Mouse (Mus musculus) intestine, postnatal 0 days (tissue): ENCODE measurements around the gene Mapk6. TPM values are rescaled to one million over a fixed set of nuclear protein-coding genes. Genes with fewer than 3 reads are reported as not detected.

Experiments used
- ATAC-seq: fragments of 200-750 bp; cut with Nextera tagmentation; 2 replicates; pipeline ENCODE4 v1.8.0; 2017; ENCODE audit warnings: mild to moderate bottlenecking, moderate TSS enrichment, moderate library complexity
- H3K27ac ChIP-seq: fragments of 300-500 bp; sonication (generic); 2 replicates; pipeline ENCODE4 v1.5.1; 2014; ENCODE audit warnings: mild to moderate bottlenecking, low read depth, low read length, moderate library complexity
- H3K27me3 ChIP-seq: fragments of 300-500 bp; sonication (generic); replicated peaks from 2 replicates; pipeline ENCODE4 v1.6.1; 2014; ENCODE audit warnings: low read length, mixed read lengths; ENCODE audit not compliant: control insufficient read depth, insufficient read depth
- H3K36me3 ChIP-seq: fragments of 300-500 bp; sonication (generic); 2 replicates; pipeline ENCODE4 v1.6.1; 2014; ENCODE audit warnings: mild to moderate bottlenecking, moderate library complexity; ENCODE audit not compliant: control insufficient read depth, insufficient read depth
- H3K4me1 ChIP-seq: fragments of 300-500 bp; sonication (generic); replicated peaks from 2 replicates; pipeline ENCODE4 v1.6.1; 2014; ENCODE audit warnings: antibody characterized with exemption, low read length, mixed read lengths; ENCODE audit not compliant: control insufficient read depth, insufficient read depth
- H3K4me2 ChIP-seq: fragments of 300-500 bp; sonication (generic); replicated peaks from 2 replicates; pipeline ENCODE4 v1.6.1; 2014; ENCODE audit warnings: low read depth, mild to moderate bottlenecking, moderate library complexity
- H3K4me3 ChIP-seq: fragments of 300-500 bp; sonication (generic); 2 replicates; pipeline ENCODE4 v1.5.1; 2014; ENCODE audit warnings: low read depth, low read length
- H3K9ac ChIP-seq: fragments of 300-500 bp; sonication (generic); 2 replicates; pipeline ENCODE4 v1.6.1; 2014; ENCODE audit warnings: mild to moderate bottlenecking, low read depth, low read length
- H3K9me3 ChIP-seq: fragments of 300-500 bp; sonication (generic); 2 replicates; pipeline ENCODE4 v1.6.1; 2016; ENCODE audit warnings: mixed run types; ENCODE audit not compliant: control insufficient read depth
- CTCF ChIP-seq: sonication (generic); IDR thresholded peaks from 2 replicates; pipeline ENCODE4 v1.5.1; 2016; ENCODE audit warnings: low read depth, mild to moderate bottlenecking, control low read depth, antibody characterized with exemption, moderate library complexity
- WGBS: fragments of 180-500 bp; shearing (Covaris S2); extraction: QIAGEN DNeasy Blood & Tissue Kit; methylation state at CpG from one replicate; pipeline ENCODE4 v1.1.7; 2014; 5-methylcytosine and 5-hydroxymethylcytosine counted together
- polyA plus RNA-seq: library from polyadenylated mRNA; unstranded; fragments of >200 nt; fragmentation: Nextera tagmentation; extraction: Ambion mirVana; gene quantifications from 2 replicates; pipeline ENCODE4 v1.2.1, GENCODE M21; 2015

Mapk6 gene
- polyA plus RNA-seq, 1 experiment from 2014 or later: 36.6 TPM

DNA sequence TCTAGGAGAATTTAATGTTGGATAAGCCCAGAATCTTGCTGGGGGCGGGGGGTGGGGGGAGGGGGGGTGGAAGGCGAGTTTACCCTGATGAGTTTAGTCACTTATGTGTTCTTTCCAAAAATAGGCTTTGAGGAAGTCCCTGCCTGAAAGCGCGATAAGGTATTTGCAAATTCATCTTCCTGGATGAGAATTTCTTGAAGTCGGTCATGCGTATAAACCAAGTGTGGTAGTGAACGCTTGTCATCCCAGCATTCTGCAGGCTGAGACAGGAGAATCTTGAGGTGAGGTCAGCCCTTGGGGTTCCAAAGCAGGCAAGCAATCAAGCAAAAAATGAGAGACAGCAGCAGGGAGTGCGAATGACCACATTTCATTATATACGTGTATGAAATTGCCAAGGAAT, 1.8 kb upstream of the Mapk6 start:
- no peak for ATAC-seq
- no peak for TF ChIP-seq CTCF
- 78% methylated on average over 9 of the region's 9 CpGs for WGBS

DNA sequence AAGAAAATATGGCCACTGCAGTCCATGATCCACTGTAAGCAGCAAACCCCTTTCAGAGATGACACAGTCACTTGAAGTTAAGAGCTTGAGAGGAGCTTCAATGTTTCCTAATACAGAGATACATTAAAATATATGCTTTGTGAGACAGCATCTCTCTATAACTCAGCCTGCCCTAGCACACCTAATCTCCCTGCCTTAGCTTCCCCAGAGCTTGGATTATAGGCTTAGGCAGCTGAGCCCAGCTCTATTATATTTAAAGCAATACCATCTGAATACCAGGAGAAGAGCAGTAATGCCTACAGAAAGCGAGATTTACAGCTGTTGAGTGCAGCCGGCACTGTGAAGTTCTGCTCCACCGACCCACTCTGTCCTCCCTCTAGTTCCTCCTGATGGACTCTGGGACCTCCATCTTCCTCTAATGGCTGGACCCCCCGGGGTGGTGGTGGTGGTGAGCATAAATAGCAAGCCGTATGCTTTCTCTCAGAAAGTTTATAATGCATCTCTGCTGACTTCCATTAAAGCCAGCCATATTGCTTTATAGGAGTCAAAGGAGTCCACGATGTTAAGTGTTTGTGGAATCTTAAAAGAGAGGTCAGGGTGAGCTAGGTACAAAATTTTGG, 1.2 kb upstream of the Mapk6 start:
- H3K9me3 ChIP-seq: no peaks in the 10 kb centered on the region
- H3K4me1 ChIP-seq: peaks cover 4% of the 10 kb centered on the region; the same call in 1 of the 2 replicates
- TF ChIP-seq CTCF: no peak
- peak overlapping the region; percentile 72; the same call in 1 of the 2 replicates for H3K4me2 ChIP-seq
- H3K4me3 ChIP-seq: no peak overlapping the region
- no peaks in the 10 kb centered on the region for H3K36me3 ChIP-seq
- ATAC-seq: no peak
- no peak overlapping the region for H3K9ac ChIP-seq
- H3K27me3 ChIP-seq: no peaks in the 10 kb centered on the region
- H3K27ac ChIP-seq: no peak overlapping the region
- WGBS: 86% methylated on average over 6 of the region's 6 CpGs

More for the DNA sequence above, 1.8 kb upstream of the Mapk6 start:
- no peaks in the 10 kb centered on the region for H3K36me3 ChIP-seq
- H3K9me3 ChIP-seq: no peaks in the 10 kb centered on the region
- no peak overlapping the region for H3K9ac ChIP-seq
- H3K4me3 ChIP-seq: no peak overlapping the region
- H3K27me3 ChIP-seq: no peaks in the 10 kb centered on the region
- no peaks in the 10 kb centered on the region for H3K4me1 ChIP-seq
- no peak overlapping the region for H3K27ac ChIP-seq
- H3K4me2 ChIP-seq: no peak overlapping the region

DNA sequence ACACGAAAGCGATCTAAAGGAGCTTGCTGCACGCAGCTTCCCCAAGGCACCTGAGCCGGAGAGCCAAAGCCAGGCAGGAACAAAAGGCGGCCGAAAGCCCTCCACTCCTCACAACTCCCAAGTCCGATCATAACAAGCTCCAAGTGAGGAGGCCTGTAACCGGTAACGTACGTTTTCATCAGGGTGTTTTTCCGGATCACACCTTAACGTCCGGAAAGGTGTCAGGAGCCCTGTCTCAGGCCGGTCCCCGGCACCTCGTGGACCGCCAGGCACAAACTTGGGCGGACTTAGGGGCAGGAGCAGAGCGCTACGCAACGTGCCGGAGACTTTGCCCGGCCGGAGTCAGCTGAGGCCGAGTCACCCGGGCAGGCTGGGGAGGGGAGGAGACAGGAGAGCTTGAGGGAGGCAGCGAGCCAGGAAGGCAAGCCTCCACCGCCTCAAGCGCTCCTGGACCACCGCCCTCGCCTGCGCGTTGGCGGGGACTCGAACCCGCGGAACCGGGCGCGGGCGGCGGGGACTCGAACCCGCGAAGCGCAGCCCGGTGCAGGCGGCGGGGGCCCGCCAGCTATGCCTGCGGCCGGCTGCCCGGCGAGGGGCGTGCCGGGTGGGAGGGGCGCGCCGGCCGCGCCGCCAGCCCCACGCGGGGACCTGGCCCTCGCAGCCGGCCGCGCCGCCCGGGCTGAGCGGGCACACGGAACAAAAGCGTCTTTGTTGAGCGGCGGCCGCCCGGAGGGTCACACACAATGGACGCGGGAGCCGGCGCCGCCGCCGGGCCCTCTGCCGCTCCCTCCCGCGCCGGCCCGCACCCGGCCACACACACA, 564 bp downstream of the Mapk6 start:
- peak; percentile 85 for ATAC-seq
- Histone ChIP-seq H3K9ac (peak overlapping the region; percentile 97), H3K27ac (peak overlapping the region; percentile 99), H3K4me1 (peaks cover 9% of the 10 kb centered on the region; the same call in 1 of the 2 replicates), H3K27me3 (no peaks in the 10 kb centered on the region), H3K4me2 (peak overlapping the region; percentile 72), H3K9me3 (no peaks in the 10 kb centered on the region), H3K4me3 (peak overlapping the region; percentile 92), H3K36me3 (no peaks in the 10 kb centered on the region)
- under 1% methylated on average over 52 of the region's 90 CpGs for WGBS
- TF ChIP-seq CTCF: no peak

DNA sequence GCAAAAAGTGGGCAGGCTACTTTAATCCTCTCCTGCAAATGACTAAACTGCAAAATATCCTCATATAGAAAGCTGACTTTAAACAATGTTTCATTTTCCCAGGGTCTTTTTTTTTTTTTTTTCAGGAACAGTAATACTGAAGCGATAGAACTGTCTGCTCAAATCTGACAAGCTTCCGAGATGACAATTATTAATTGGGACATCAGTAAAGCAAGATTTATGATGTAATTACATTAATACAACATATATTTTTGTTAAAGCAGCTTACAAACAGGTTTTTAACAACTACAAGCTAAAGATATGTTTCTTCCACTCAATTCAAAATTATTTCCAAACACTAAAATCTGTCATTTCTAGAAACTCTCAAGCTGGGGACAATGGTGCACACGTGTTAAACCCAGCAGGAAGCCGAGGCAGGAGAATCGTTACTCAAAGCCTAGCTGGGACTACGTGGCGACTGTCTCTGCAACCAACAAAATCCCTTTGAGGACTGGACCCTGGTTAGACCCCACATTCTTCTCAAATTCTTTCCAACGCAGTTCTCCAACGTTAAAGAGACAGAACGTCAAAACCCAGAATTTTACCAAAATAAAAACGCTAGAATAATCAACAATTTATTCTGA, 1.5 kb downstream of the Mapk6 start:
- Histone ChIP-seq H3K4me1 (peaks cover 9% of the 10 kb centered on the region; the same call in 1 of the 2 replicates), H3K4me3 (peak overlapping the region; percentile 92), H3K4me2 (peak overlapping the region; percentile 72), H3K9me3 (no peaks in the 10 kb centered on the region), H3K9ac (peak overlapping the region; percentile 97), H3K27ac (no peak overlapping the region), H3K27me3 (no peaks in the 10 kb centered on the region), H3K36me3 (no peaks in the 10 kb centered on the region)
- ATAC-seq: no peak
- TF ChIP-seq CTCF: no peak
- 4% methylated on average over 11 of the region's 11 CpGs for WGBS

DNA sequence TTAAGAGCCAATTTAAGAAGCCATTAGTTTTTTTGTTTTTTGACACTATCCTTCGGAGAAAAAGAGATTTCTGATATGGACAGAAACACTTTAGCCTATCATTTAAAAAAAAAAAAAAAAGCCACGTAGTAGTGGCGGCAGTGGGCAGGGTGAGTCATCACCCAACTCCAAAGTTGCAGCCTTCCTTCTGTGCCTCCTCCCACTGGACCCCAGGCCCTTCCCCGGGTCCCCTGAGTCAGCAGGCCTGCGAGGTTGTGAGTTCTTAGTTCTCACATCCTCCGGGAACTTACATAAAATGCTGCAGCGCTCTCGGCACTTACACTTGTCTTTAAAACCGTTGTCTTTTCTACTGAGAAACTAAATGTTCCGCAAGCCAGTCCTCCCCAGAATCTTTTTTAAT, 2.0 kb downstream of the Mapk6 start:
- Histone ChIP-seq H3K4me3 (peak overlapping the region; percentile 92), H3K36me3 (no peaks in the 10 kb centered on the region), H3K9ac (0 out of 2 replicates have a peak overlapping the region, but pooled peaks have one; percentile 7), H3K9me3 (no peaks in the 10 kb centered on the region), H3K4me2 (peak overlapping the region; percentile 72), H3K27me3 (no peaks in the 10 kb centered on the region), H3K4me1 (peaks cover 9% of the 10 kb centered on the region; the same call in 1 of the 2 replicates), H3K27ac (no peak overlapping the region)
- ATAC-seq: no peak
- 12% methylated on average over 10 of the region's 10 CpGs for whole genome bisulfite sequencing
- TF ChIP-seq CTCF: no peak

DNA sequence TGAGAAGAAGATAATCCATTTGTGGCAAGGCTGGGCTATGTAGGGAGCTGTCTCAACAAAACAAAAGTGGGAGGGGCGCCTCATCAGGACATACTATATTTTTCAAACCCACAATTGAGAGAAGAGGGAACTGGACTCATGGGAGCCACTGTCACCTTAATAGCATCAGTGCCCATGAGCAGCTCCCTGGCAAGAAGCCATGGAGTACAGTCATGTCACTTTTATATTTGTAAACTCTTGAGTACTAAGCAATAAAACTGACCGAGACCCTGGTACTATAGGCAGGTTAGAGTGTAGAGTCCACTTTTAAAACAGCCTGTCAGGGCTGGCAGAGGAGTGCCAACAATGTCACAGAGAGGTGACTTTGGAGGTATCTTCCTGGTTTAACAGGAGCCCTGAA, 3.7 kb downstream of the Mapk6 start:
- Histone ChIP-seq H3K36me3 (no peaks in the 10 kb centered on the region), H3K9me3 (no peaks in the 10 kb centered on the region), H3K4me3 (no peak overlapping the region), H3K27me3 (no peaks in the 10 kb centered on the region), H3K4me1 (peaks cover 15% of the 10 kb centered on the region; the same call in 1 of the 2 replicates), H3K4me2 (no peak overlapping the region), H3K9ac (no peak overlapping the region), H3K27ac (no peak overlapping the region)
- ATAC-seq: no peak
- no peak for TF ChIP-seq CTCF
- whole genome bisulfite sequencing: 57% methylated on average over 2 of the region's 2 CpGs
